Mouse (Mus musculus): ENCODE measurements around the gene Duox1. TPM values are rescaled to one million over a fixed set of nuclear protein-coding genes. Genes with fewer than 3 reads are reported as not detected.

Duox1 gene
- polyA plus RNA-seq, 1 experiment from 2014 or later = 0.67 TPM

DNA sequence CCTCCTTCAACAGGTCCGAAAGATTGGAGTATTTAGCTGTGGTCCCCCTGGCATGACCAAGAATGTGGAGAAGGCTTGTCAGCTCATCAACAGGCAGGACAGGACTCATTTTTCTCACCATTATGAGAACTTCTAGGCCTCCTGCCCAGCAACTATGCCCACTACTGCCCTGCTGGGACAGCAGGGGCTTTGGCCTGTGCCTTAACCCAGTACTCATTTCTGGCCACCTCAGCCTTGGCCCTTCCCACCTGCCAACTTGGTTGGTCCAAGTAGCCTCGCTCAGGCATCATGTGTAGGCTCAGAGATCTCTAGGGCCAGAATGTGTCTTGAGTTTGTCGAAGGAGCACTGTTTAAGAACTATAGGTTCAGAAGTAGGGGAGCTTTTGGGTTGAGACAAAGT, 31.8 kb downstream of the Duox1 start:
- Histone ChIP-seq H3K4me2 (ENCODE audit: low read depth, low read length) (no peak overlapping the region), H3K36me3 (ENCODE audit: control insufficient read depth, insufficient read depth, low read length) (no peaks in the 10 kb centered on the region), H3K9ac (ENCODE audit: low read depth, low read length) (no peak overlapping the region), H3K4me3 (ENCODE audit: low read depth, low read length) (no peak overlapping the region), H3K27me3 (replicated peaks; ENCODE audit: control insufficient read depth, insufficient read depth, low read length) (no peaks in the 10 kb centered on the region), H3K4me1 (ENCODE audit: control insufficient read depth, insufficient read depth, low read length) (peaks cover 16% of the 10 kb centered on the region), H3K9me3 (ENCODE audit: control insufficient read depth, low read length) (no peaks in the 10 kb centered on the region), H3K27ac (replicated peaks; ENCODE audit: low read depth, low read length) (no peak overlapping the region)
- ATAC-seq (ENCODE audit: low read depth) = no peak
- DNase-seq (ENCODE audit: low spot score) = no peak
- 92% methylated on average over 3 of the region's 3 CpGs for WGBS

DNA sequence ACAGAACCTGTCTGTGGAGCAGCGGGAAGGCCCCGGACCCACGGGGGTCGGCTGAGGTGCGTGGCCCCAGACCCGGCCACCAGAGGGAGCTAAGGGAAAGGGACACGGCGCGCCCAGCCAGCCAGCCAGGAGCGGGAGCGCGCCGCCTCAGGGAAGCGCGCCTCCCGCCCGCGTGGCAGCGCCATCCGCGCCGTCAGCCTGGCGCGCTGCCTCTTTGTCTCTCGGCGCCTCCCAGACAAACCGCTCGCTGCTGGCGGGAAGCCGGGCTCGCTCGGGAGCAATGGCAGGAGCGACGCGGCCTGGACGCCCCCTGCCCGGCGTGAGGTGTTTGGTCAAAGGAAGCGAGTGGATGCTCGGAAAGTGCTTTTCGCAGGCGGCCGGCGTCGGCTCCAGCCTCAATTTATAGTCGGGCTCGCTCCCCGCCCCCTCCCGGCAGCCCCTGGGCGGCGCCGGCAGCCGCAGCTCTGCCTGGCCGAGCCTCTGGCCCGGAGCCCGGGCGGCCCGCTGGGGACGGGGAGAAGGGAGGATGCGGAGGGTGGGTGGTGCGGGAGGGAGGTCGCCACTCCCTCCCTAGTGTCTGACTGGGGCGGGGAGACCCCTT, 33.2 kb downstream of the Duox1 start:
- Histone ChIP-seq H3K4me3 (ENCODE audit: low read depth, low read length) (peak overlapping the region; percentile 61), H3K4me2 (ENCODE audit: low read depth, low read length) (peak overlapping the region; percentile 79), H3K9me3 (ENCODE audit: control insufficient read depth, low read length) (no peaks in the 10 kb centered on the region), H3K36me3 (ENCODE audit: control insufficient read depth, insufficient read depth, low read length) (peaks cover 8% of the 10 kb centered on the region), H3K9ac (ENCODE audit: low read depth, low read length) (peak overlapping the region; percentile 91), H3K27ac (replicated peaks; ENCODE audit: low read depth, low read length) (peak overlapping the region; percentile 98), H3K27me3 (replicated peaks; ENCODE audit: control insufficient read depth, insufficient read depth, low read length) (no peaks in the 10 kb centered on the region), H3K4me1 (ENCODE audit: control insufficient read depth, insufficient read depth, low read length) (peaks cover 18% of the 10 kb centered on the region)
- under 1% methylated on average over 34 of the region's 63 CpGs for WGBS
- ATAC-seq (ENCODE audit: low read depth) (peak; percentile 88), DNase-seq (ENCODE audit: low spot score) (peak; percentile 91)

GRCm38 (mm10) chr2:122349136-122349785, 33.8 kb downstream of the Duox1 start:
- 15% methylated on average over 14 of the region's 14 CpGs for WGBS
- ATAC-seq (ENCODE audit: low read depth) (peak; percentile 28), DNase-seq (ENCODE audit: low spot score) (no peak)
- Histone ChIP-seq H3K36me3 (ENCODE audit: control insufficient read depth, insufficient read depth, low read length) (peaks cover 12% of the 10 kb centered on the region), H3K4me1 (ENCODE audit: control insufficient read depth, insufficient read depth, low read length) (peaks cover 18% of the 10 kb centered on the region), H3K27me3 (replicated peaks; ENCODE audit: control insufficient read depth, insufficient read depth, low read length) (no peaks in the 10 kb centered on the region), H3K9me3 (ENCODE audit: control insufficient read depth, low read length) (no peaks in the 10 kb centered on the region), H3K9ac (ENCODE audit: low read depth, low read length) (peak overlapping the region; percentile 91), H3K4me2 (ENCODE audit: low read depth, low read length) (peak overlapping the region; percentile 79), H3K27ac (replicated peaks; ENCODE audit: low read depth, low read length) (peak overlapping the region; percentile 98), H3K4me3 (ENCODE audit: low read depth, low read length) (peak overlapping the region; percentile 61)

- 55% methylated on average over 5 of the region's 5 CpGs for WGBS
- Histone ChIP-seq H3K4me3 (ENCODE audit: low read depth, low read length) (no peak overlapping the region), H3K27ac (replicated peaks; ENCODE audit: low read depth, low read length) (peak overlapping the region; percentile 46), H3K27me3 (replicated peaks; ENCODE audit: control insufficient read depth, insufficient read depth, low read length) (no peaks in the 10 kb centered on the region), H3K4me2 (ENCODE audit: low read depth, low read length) (no peak overlapping the region), H3K36me3 (ENCODE audit: control insufficient read depth, insufficient read depth, low read length) (peaks cover 18% of the 10 kb centered on the region), H3K4me1 (ENCODE audit: control insufficient read depth, insufficient read depth, low read length) (peaks cover 18% of the 10 kb centered on the region), H3K9ac (ENCODE audit: low read depth, low read length) (no peak overlapping the region), H3K9me3 (ENCODE audit: control insufficient read depth, low read length) (no peaks in the 10 kb centered on the region)
- ATAC-seq (ENCODE audit: low read depth) (no peak), DNase-seq (ENCODE audit: low spot score) (peak; percentile 71)
These were observed 35.9 kb downstream of the Duox1 start for GRCm38 (mm10) chr2:122351156-122351930.

GRCm38 (mm10) chr2:122351931-122352329, 36.5 kb downstream of the Duox1 start:
- peak overlapping the region; percentile 46 for H3K27ac ChIP-seq (replicated peaks; ENCODE audit: low read depth, low read length)
- no peak for ATAC-seq (ENCODE audit: low read depth)
- H3K4me2 ChIP-seq (ENCODE audit: low read depth, low read length) = no peak overlapping the region
- no peaks in the 10 kb centered on the region for H3K27me3 ChIP-seq (replicated peaks; ENCODE audit: control insufficient read depth, insufficient read depth, low read length)
- no peak overlapping the region for H3K4me3 ChIP-seq (ENCODE audit: low read depth, low read length)
- DNase-seq (ENCODE audit: low spot score) = peak; percentile 85
- peaks cover 23% of the 10 kb centered on the region for H3K36me3 ChIP-seq (ENCODE audit: control insufficient read depth, insufficient read depth, low read length)
- H3K4me1 ChIP-seq (ENCODE audit: control insufficient read depth, insufficient read depth, low read length) = peaks cover 18% of the 10 kb centered on the region
- 44% methylated on average over 4 of the region's 4 CpGs for WGBS
- H3K9me3 ChIP-seq (ENCODE audit: control insufficient read depth, low read length) = no peaks in the 10 kb centered on the region
- no peak overlapping the region for H3K9ac ChIP-seq (ENCODE audit: low read depth, low read length)

DNA sequence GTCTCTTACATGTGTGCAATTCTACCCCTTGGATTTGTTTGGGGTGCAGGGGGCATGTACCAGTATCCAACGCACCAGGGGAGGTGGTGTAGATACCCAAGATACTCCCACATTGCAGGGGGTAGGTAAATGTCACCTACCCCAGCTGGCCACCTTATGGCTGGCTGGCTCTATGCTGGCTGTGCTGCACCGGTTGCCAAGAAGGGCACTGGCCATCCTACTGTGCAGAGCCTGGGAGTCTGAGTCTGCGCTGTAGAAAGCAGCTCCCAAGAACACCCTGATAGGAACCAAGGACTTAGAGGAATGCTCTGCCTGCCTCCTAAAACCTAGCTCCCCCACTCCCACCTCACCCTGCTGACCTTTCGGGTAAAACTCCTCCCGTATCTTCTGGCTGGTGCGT, 37.5 kb downstream of the Duox1 start:
- Histone ChIP-seq H3K9me3 (ENCODE audit: control insufficient read depth, low read length) (no peaks in the 10 kb centered on the region), H3K27ac (replicated peaks; ENCODE audit: low read depth, low read length) (no peak overlapping the region), H3K27me3 (replicated peaks; ENCODE audit: control insufficient read depth, insufficient read depth, low read length) (no peaks in the 10 kb centered on the region), H3K36me3 (ENCODE audit: control insufficient read depth, insufficient read depth, low read length) (peaks cover 33% of the 10 kb centered on the region), H3K4me3 (ENCODE audit: low read depth, low read length) (no peak overlapping the region), H3K4me2 (ENCODE audit: low read depth, low read length) (no peak overlapping the region), H3K9ac (ENCODE audit: low read depth, low read length) (no peak overlapping the region), H3K4me1 (ENCODE audit: control insufficient read depth, insufficient read depth, low read length) (peaks cover 14% of the 10 kb centered on the region)
- no peak for ATAC-seq (ENCODE audit: low read depth)
- WGBS = 83% methylated on average over 6 of the region's 6 CpGs
- DNase-seq (ENCODE audit: low spot score) = no peak

GRCm38 (mm10) chr2:122353765-122354164, 38.3 kb downstream of the Duox1 start:
- H3K27ac ChIP-seq (replicated peaks; ENCODE audit: low read depth, low read length) = no peak overlapping the region
- WGBS = 88% methylated on average over 8 of the region's 8 CpGs
- no peaks in the 10 kb centered on the region for H3K9me3 ChIP-seq (ENCODE audit: control insufficient read depth, low read length)

DNA sequence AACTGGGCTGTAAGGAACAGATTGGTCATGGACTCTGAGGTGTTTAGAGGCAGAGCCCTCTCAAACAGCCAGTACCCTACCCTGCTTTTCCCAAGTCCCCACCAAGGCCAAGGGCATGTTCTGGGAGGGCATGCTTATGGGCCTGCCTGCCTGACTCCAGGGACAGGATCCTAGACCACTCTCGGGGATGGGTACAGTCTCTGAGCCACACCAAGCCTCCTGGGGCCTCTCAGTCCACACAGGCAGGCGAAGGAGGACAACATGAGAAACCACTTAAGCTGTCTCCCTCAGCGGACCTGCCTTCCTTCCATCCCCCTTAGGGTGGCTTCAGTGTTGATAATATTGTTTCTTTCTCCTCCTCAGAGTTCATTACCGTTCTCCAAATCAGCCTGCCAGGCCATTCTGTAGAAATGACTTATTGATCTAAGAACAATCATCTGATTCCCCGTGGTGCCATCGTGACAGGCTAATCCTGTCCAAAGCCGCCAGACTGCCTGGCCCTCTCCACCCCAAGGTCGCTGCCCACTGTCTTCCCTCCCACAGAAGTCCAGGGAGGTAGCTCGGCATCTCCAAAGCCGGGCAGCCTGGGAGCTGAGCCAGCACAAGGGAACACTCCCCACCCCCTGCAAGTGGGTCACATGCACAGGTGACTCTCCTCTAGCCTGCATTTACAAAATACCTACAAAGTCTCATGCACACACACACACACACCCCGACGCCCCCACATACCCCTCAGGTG, 38.9 kb downstream of the Duox1 start:
- H3K9me3 ChIP-seq (ENCODE audit: control insufficient read depth, low read length) = no peaks in the 10 kb centered on the region
- H3K4me3 ChIP-seq (ENCODE audit: low read depth, low read length) = no peak overlapping the region
- no peaks in the 10 kb centered on the region for H3K27me3 ChIP-seq (replicated peaks; ENCODE audit: control insufficient read depth, insufficient read depth, low read length)
- H3K27ac ChIP-seq (replicated peaks; ENCODE audit: low read depth, low read length) = no peak overlapping the region
- peaks cover 13% of the 10 kb centered on the region; the same call in 1 of the 2 replicates for H3K4me1 ChIP-seq (ENCODE audit: control insufficient read depth, insufficient read depth, low read length)
- ATAC-seq (ENCODE audit: low read depth) (no peak), DNase-seq (ENCODE audit: low spot score) (no peak)
- H3K36me3 ChIP-seq (ENCODE audit: control insufficient read depth, insufficient read depth, low read length) = peaks cover 44% of the 10 kb centered on the region
- no peak overlapping the region for H3K4me2 ChIP-seq (ENCODE audit: low read depth, low read length)
- 63% methylated on average over 11 of the region's 12 CpGs for WGBS
- no peak overlapping the region for H3K9ac ChIP-seq (ENCODE audit: low read depth, low read length)

More at GRCm38 (mm10) chr2:122353765-122354164, 38.3 kb downstream of the Duox1 start:
- H3K4me3 ChIP-seq (ENCODE audit: low read depth, low read length) = no peak overlapping the region
- H3K4me2 ChIP-seq (ENCODE audit: low read depth, low read length) = no peak overlapping the region
- no peak overlapping the region for H3K9ac ChIP-seq (ENCODE audit: low read depth, low read length)
- peaks cover 13% of the 10 kb centered on the region; the same call in 1 of the 2 replicates for H3K4me1 ChIP-seq (ENCODE audit: control insufficient read depth, insufficient read depth, low read length)
- DNase-seq (ENCODE audit: low spot score) = no peak
- ATAC-seq (ENCODE audit: low read depth) = no peak
- H3K27me3 ChIP-seq (replicated peaks; ENCODE audit: control insufficient read depth, insufficient read depth, low read length) = no peaks in the 10 kb centered on the region
- H3K36me3 ChIP-seq (ENCODE audit: control insufficient read depth, insufficient read depth, low read length) = peaks cover 39% of the 10 kb centered on the region
